Mouse (Mus musculus) spleen, adult 18-20 months (tissue): ENCODE data around the gene Mab21l1.

ENCODE experiments used
- DNase-seq, 2 experiments: peaks; one replicate each; pipeline ENCODE4 v3.0.0; 2022; ENCODE audit warnings: mixed read lengths in 2 of 2

Gene Mab21l1

DNA sequence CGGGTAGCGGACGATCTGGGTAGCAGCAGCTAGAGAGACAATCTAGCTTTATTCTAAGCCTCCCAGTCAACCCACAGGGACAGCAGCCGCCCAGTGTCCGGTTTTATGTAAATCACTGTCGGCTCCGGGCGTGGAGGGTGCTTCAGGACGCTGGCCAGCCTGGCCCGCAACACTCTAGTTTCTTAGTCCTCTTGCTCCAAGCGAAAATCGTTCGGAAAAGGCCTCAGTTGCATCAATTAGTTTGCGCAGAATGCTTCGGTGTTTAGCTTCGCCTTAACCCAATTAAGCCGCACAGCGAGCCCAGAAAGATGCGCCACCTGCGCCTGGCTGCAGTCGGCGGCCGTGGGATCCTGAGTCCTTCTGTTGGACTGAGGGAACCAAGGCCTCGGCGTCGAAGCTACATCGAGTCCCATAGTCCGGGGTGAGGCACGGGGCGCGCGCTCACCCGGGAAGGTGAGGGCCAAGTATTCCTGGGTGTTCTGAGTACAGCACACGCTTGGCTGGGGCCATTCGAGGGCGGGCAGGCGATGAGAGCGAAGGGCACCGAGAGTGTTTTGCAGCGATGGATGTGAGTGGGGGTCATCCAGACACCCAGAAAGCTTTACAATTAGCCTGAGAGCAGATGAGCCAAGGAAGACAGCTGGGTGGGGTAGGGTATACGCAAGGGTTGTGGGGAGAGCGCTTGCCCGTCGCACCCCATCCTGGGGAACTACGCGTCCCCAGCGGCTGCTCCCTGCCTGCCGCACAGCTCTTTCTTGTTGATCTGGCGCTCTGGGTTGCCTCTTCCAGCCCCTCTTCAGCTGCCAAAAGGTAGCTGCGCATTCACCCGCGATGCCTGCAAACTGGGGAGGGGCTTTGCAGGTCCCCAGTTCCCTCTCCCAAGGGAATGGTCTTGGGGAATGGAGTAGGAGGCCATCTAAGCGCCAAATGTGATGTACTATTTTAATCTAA, 1.9 kb upstream of the Mab21l1 start:
- no peak for DNase-seq

DNA sequence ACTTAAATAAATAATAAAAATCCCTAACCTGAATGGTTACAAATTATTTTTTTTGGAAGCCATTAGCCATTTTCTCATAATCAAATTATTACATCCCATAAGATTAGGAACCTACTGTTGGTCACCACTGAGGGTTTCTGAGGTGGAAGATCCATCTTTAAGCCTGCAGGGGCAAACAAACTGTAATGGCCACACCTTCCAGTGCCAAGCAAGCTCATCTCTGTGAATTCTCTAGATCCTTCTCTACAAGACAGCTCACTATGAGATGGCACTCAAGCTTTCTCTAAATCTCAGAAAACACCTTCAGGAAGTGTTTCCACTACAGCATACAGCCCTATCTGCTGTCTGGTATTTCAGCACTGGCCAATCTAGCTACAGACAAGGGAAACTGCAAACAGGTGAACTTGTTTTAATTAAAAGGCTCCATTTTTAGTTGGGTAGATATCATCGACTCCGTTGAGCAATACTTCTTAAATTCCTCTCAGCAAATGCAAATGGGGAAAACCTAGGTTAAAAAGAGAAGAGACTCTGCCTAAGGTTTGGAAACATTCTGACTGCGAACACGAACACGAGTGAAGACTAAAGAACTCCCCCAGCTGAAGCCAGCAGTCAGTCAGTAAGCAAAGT, 768 bp upstream of the Mab21l1 start:
- DNase-seq: no peak

DNA sequence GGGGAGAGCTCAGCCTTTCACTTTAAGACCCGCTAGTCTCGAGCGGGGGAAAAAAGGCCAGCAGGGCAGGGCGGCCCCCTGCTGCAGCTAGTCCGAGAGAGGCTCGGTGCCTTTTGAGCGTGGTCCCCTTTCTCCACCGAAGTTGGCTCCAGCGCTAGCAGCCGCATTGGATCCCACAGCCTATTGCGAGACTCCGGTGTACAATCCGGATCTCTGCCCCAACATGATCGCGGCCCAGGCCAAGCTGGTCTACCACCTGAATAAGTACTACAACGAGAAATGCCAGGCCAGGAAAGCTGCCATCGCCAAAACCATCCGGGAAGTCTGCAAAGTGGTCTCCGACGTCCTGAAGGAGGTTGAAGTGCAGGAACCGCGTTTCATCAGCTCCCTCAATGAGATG, 461 bp downstream of the Mab21l1 start:
- DNase-seq: no peak

DNA sequence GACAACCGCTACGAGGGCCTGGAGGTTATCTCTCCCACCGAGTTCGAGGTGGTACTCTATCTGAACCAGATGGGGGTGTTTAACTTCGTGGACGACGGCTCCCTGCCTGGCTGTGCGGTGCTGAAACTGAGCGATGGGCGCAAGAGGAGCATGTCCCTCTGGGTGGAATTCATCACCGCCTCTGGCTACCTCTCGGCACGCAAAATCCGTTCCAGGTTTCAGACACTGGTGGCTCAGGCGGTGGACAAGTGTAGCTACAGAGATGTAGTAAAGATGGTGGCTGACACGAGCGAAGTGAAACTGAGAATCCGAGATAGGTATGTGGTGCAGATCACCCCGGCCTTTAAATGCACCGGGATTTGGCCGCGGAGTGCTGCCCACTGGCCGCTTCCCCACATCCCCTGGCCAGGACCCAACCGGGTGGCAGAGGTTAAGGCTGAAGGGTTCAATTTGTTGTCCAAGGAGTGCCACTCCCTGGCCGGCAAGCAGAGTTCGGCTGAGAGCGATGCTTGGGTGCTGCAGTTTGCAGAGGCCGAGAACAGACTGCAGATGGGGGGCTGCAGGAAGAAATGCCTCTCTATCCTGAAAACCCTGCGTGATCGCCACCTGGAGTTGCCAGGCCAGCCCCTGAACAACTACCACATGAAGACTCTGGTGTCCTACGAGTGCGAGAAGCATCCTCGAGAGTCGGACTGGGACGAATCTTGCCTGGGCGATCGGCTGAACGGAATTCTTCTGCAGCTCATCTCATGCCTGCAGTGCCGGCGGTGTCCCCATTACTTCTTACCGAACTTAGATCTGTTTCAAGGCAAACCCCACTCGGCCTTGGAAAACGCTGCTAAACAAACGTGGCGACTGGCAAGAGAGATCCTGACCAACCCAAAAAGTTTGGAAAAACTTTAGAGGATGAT, 1.1 kb downstream of the Mab21l1 start:
- DNase-seq: no peak

DNA sequence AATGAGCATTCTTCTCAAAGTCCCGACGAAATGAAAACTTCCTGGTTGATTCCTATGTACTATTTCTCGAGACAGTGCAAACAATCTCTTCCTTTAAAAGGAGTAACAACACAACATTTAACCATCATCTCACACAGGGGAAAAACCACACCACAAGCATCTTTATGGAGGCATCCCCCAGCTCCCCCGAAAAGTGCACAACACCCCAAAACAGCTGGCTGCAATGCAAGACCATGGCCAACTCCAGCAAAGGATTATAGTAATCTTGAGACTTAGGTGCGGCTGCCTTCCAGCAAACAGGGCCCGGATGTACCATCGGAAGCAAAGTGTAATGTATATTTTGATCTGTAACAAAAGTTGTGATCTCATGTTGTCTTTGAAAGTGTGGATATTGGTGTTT, 1.8 kb downstream of the Mab21l1 start:
- DNase-seq: no peak

DNA sequence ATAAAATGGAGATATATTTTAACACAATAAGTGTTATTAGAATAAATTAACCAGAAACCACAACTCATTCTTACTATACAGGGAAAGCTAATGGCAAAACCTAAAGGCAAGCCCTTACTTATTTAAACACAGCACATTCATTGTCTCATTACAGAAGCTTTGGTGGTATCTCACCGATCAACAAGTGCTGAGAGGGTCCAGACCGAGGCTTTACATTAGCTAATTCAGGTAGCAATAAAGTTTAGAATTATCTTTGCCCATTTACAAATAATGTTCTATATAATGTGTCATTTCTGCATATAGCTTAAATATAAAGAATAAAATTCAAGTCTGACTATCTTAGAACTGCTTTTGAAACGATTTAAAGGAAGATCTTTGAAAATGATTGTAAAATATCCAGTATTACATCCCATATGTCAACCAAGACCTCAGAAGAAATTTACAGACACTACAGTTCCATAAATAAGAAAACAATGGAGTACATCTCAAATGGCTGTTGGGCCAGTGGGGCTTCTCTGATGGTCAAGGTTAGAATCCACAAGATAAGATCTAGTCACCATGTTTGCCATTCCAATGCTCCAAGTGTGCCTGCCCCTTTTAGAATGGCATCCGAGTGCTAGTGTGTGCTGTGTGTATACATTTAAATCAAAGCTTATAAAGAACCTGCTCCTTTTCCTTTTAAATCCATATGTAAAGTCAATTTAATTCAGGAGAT, 3.1 kb downstream of the Mab21l1 start:
- DNase-seq: no peak

DNA sequence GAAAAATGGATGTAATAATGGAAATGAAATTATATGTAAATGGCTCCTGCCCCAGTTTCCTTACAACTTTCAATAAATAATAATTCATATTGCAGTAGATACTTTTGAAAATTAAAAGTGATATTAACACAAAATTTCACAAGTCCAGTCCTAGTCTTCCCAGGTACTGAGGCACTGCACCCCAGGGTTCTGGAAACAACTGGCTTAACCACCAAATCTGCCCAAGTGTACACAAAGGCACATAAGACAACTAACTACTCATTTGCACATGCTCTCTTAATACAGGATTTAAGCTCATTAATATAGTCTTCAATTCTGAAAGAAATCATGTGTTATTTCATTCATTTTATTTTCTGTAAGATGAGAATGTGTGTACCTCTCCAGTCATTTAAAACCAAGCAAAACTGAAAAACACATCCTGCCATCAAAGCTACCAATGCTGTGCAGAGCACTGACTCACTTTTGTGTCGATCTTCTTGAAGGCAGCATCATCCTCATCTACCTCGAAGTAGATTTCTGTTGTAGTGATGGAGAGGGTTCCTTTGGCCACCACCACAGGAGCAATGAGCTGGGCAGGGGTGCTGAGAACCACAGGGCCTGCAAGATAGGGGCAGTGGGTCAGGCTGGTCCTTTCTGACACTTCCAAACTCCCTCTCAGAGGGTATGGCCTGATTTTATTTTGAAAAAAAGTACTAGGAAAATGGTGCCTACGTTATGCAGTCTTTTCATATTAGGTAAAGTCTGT, 3.8 kb downstream of the Mab21l1 start:
- no peak for DNase-seq

DNA sequence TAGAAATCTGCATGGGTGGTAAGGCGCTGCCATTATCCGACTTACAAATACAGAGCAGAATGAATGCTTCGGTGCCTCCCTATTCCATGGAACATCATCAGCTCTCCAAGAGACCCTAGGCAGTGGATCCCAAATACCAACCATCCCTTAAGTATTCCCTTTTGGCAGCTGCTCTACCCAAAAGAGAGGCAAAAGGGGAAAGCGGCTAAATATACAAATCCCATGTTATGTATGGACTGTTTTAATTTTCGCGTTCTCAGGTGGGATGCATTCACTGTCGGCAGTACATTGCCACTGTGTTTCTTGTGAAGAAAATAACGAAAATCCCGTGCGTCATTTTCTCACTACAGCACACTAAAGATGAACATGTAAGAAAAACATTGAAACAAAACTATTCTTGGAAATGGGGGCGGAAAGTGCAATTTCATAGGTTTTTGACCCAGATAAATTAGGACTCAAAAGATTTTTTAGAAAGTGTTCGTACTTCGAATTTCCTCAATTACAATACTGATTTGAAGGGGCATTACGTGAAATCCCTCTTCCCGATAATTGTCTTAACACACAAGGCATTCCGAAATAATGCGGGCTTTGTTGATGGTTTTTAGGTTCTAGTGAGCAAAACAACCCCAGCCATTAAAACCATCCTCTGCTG, 4.7 kb downstream of the Mab21l1 start:
- DNase-seq: no peak

DNA sequence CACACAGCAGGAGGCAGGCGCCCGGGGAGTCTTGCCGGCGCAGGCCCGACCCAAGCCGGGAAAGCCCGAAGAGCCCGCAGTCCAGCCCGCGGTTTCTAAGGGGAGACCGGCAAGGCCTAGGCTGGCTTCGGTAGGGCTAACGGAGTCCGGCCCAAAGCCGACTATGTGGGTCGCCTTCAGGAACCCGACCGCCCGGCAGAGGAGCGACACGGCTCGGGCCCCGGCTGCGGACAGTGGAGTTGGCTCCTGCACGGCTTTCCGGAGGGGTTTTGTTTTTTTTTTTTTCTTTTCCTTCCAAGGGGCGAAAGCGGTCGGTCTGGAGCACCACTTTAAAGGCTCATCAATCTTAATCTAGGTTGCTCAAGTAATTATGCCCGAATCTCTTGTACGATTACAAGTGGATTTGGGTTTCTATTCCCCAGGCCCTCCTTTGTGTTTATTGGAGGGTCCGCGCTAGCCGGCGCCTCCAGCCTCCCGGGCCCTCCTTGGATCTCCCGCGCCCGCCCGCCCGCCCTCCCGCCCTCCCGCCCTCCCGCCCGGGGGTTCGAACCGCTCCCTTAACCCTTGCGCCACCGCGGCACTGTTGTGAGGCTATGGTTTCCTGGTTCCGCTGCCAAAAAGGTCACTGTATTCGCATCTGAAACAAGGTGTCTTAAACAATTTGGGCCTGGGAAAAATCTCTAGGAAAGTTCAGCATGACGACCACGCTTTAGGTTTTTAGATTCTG, 5.3 kb downstream of the Mab21l1 start:
- no peak for DNase-seq

DNA sequence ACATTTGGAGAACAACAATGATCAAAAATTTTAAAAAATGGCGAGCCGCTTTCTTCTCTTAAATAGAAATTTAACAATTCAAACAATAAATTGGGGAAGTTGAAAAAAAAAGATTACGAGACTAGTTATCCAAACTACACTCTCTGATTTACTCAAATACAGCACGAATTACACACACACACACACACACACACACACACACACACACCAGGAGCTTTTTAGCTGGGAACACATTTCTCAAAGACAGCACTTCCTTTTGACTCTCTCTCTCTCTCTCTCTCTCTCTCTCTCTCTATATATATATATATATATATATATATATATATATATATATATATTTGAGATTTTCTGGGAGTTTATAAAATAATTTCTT, 5.9 kb downstream of the Mab21l1 start:
- DNase-seq: no peak

DNA sequence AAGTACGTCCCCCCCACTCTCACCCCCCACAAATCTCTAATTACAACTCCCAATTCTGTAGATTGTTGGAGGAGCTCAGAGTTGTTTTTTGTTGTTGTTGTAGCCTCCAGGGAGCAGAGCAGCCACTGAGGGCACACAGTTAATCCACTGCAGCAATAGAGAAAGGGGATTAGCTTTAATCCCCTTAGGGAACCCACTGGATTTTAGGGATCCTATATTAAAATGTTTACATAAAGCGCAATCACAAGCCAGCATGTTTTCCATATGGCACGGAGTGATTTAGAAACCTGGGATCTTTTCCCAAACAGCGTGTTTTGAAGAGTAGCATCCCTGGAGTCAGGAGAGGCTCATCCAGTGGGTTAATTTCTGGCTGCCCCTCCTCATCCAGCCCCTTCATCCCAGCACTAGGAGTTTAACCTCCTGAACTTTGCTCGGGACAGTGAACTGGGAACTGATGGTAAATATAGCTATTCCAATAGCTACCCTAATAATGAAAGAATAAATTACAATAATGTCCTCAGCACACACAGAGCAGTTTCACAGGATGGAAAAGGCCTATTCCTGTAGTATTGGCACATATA, 6.4 kb downstream of the Mab21l1 start:
- DNase-seq: no peak

DNA sequence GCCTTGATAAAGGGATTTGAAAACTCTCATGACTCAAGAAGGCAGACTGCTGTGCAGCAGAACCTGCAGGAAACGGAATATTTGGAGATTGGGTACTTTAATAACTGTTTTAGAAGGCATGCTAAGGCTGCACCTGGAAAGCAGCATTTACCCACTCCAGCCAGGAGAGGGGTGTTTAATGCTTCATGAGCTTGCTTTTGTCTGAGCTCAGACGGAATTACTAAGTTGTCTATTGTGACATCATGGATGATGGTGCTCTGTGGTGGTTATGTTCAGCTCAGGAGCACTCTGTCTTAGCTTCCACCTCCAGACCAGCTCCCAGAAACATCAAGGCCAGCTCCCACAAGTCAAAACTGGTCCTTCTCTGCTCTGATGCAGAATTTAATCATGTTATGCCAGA, 7.5 kb downstream of the Mab21l1 start:
- no peak for DNase-seq

DNA sequence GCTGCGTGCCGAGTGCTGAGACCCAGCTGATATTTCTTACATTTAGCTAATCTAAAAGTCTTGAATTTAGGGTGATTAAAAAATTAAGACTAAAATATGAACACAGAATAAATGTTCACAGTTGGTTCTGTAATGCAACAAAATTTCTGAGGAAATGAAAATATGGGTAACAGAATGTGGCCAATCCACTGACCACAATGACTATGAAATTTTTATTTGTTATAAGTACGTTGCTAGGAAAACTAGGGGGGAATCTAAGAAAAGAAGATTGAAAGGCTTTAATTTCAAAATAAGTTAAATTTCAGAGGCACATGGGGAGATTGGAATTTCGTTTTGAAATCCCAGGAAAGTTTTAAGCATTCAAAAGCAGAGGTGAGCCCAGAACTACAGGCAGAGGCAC, 8.3 kb downstream of the Mab21l1 start:
- no peak for DNase-seq

DNA sequence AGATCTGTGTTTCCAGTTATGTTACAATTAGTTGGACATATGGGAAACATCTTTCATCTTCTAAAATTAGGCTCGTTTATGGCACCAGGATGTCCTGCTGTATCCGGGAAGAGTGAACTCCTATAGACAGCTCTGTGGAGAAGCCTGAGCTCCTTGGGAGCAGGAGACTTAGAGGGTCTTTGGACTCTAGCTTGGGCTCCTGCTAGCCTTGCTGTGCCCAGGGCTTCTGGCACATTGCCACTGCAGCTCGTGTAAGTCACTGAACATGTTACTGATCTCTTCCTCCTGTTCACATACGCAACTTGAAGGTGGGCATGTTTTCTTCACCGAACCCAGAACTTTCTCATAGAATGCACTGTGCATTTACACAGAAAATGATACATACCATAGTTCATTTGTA, 9.9 kb downstream of the Mab21l1 start:
- no peak for DNase-seq

DNA sequence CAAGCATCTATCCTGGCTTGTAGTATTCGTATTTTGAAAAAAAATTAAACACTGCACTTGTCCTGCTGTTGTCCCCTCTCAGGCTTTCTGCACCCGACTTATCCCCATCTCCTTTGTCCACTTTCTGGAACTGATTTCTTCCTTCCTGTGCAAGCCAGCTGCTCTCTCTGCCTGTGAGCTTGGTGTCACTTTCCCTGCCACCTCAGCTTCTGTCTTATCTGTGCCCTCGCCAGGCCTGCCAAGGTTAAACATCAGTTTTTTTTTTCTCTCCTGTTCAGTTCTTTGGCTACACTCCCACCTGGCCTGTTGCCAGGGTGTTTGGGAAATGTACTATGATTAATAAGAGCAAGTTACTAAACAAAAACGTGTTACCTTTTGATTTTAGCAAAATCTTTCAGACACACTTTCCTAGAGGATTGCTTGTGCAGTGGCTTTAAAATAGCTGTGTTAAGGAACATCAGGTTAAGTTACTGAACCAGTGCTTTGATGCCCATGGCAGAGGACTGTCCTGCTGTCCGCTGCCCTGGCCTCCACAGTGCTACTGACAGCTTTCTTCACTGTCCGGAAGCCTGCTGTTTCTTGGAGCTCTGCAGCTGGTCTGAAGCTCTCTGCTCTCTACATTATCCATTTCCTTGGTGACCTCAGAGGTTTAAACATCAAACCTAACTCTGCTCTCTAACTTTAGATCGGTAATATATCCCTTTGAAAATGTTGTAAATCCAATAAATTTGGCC, 11.7 kb downstream of the Mab21l1 start:
- no peak for DNase-seq

DNA sequence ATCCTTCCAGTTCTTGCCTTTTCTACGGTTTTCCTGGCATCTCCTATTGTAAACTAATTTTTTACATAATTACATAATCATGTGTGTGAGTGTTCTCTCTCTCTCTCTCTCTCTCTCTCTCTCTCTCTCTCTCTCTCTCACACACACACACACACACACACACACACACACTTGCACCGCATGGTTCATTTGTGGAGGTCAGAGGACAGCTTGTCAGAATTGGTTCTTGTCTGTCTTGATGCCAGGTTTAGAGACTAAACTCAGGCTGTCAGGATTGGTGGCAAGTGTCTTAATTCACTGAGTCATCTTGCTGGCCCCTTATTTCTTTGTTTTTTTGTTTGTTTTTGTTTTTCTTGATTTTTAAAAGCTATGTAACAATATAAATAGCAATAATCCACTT, 12.5 kb downstream of the Mab21l1 start:
- DNase-seq: no peak

DNA sequence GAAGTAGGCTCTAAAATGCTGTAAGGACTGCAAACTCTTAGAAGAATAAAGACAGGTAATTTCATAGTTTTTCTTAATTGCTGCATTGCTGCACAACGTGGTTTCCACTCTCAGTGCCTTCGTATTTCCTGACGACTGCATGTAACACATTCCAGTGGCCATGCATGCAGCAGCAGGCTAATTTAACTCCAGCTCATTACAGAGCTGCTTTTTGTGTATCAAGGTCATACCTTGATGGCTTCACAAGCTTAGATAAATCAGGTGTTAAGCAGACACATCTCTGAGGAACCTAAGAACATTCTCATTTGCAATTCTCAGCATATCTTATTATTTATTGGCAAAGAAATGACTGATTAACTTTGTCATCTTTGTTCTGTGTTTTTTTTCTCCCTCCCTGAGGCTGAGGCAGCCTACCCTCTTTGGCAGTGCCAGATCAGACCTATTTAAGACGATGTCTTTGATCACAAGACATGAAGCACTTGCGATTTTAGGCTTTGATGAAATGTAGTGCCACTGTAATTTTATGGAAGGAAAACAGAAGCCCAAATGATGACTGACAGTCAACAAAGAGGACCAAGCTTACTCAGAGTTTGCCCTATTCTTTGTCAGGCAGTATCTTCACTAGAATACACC, 32.8 kb downstream of the Mab21l1 start:
- DNase-seq: no peak

DNA sequence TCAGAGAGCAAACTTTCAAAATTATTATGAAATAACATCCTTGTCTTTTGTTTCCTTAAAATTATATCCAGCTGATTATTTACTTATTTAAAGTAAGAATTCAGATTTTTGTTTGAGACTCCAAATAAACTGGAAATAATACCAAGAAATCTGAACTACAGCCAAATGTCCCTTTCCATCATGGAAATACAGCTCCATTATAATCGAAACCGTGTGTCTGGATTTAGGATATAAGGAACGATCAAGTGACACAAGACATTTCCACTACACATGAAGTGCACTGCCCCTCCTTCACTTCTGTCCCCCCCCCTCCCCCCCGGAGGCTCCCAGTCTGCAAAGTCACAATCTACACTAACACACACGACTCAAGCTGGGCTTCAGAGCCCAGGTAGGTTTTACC, 33.8 kb downstream of the Mab21l1 start:
- no peak for DNase-seq
